Mouse (Mus musculus) common myeloid progenitor, adult 5-6 weeks (primary cell): Measurements from ENCODE around the gene Macrod2. TPM values are rescaled to one million over a fixed set of nuclear protein-coding genes. Genes with fewer than 3 reads are reported as not detected.

Experiments
- ATAC-seq: replicated peaks from 2 replicates; pipeline ENCODE4 v1.8.0; 2016; ENCODE audit warnings: low read depth, mild to moderate bottlenecking, moderate TSS enrichment, inconsistent platforms; ENCODE audit not compliant: poor library complexity, severe bottlenecking
- total RNA-seq: library from RNA; stranded (forward); fragments of 200-1000, 187-1606 nt; gene quantifications from 2 replicates; pipeline ENCODE4 v1.2.3, GENCODE M21; 2017

The Macrod2 gene
- total RNA-seq, 1 experiment from 2014 or later = 10.0 TPM

- no peak for ATAC-seq
Measured at GRCm38 (mm10) chr2:141169586-141169985, 774.5 kb downstream of the Macrod2 start.

GRCm38 (mm10) chr2:141173167-141173566 lies 778.1 kb downstream of the Macrod2 start:
- no peak for ATAC-seq

- ATAC-seq = no peak
Measured at GRCm38 (mm10) chr2:141173607-141174006, 778.5 kb downstream of the Macrod2 start.

GRCm38 (mm10) chr2:141180656-141181055 lies 785.5 kb downstream of the Macrod2 start:
- no peak for ATAC-seq

GRCm38 (mm10) chr2:141182034-141182759 lies 787.1 kb downstream of the Macrod2 start:
- ATAC-seq = no peak

- ATAC-seq = no peak
Measured at GRCm38 (mm10) chr2:141194476-141194875, 799.4 kb downstream of the Macrod2 start.

GRCm38 (mm10) chr2:141200481-141200880 lies 805.4 kb downstream of the Macrod2 start:
- ATAC-seq = no peak

- no peak for ATAC-seq
Measured at GRCm38 (mm10) chr2:141201303-141202014, 806.4 kb downstream of the Macrod2 start.

- no peak for ATAC-seq
Measured at GRCm38 (mm10) chr2:141202015-141202364, 806.9 kb downstream of the Macrod2 start.

GRCm38 (mm10) chr2:141211346-141211745 lies 816.2 kb downstream of the Macrod2 start:
- no peak for ATAC-seq

- ATAC-seq = no peak
Measured at GRCm38 (mm10) chr2:141212291-141212690, 817.2 kb downstream of the Macrod2 start.

- ATAC-seq = no peak
Measured at GRCm38 (mm10) chr2:141217490-141217889, 822.4 kb downstream of the Macrod2 start.

- no peak for ATAC-seq
Measured at GRCm38 (mm10) chr2:141217925-141218324, 822.8 kb downstream of the Macrod2 start.

- ATAC-seq = no peak
Measured at GRCm38 (mm10) chr2:141228809-141229208, 833.7 kb downstream of the Macrod2 start.

GRCm38 (mm10) chr2:141229820-141230219 lies 834.7 kb downstream of the Macrod2 start:
- ATAC-seq = no peak

GRCm38 (mm10) chr2:141231011-141231668 lies 836.0 kb downstream of the Macrod2 start:
- no peak for ATAC-seq

- ATAC-seq = no peak
Measured at GRCm38 (mm10) chr2:141234306-141234705, 839.2 kb downstream of the Macrod2 start.

- ATAC-seq = no peak
Measured at GRCm38 (mm10) chr2:141234724-141235453, 839.8 kb downstream of the Macrod2 start.

- no peak for ATAC-seq
Measured at GRCm38 (mm10) chr2:141247680-141248079, 852.6 kb downstream of the Macrod2 start.

GRCm38 (mm10) chr2:141264582-141264981 lies 869.5 kb downstream of the Macrod2 start:
- no peak for ATAC-seq
